Mouse (Mus musculus) layer of hippocampus, postnatal 14 days (tissue): ENCODE measurements around the gene Caml. TPM values are rescaled to one million over a fixed set of nuclear protein-coding genes. Genes with fewer than 3 reads are reported as not detected.

Experiments
- DNase-seq, 2 experiments: peaks; one replicate each; pipeline ENCODE4 v3.0.0; 2021 to 2022; ENCODE audit warnings: low spot score in 2 of 2, mixed read lengths in 1 of 2
- total RNA-seq, 2 experiments: library from RNA; stranded (reverse); gene quantifications; 2 replicates each; pipeline ENCODE4 v1.2.3; 2021

Gene Caml
- total RNA-seq, 2 experiments from 2014 or later: 48.7 TPM

DNA sequence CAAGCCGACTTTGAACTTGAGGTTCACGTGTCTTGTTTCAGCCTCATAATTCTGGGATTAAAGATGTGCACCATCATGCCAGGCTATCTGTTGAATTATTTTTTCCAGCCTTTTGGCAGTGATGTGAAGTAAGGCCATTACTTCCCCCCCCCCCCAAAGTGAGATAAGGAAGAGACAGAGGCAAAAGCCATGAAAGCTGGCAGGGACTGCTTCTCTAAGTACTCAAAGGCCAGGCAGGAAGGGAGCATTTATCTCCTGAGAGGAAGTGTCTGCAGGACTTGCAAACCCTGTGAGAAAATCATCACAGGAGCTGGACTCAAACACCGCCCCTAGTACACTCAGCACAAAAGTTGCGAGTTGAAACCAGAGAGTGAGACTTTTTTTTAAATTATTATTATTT lies 3.5 kb upstream of the Caml start:
- no peak for DNase-seq

DNA sequence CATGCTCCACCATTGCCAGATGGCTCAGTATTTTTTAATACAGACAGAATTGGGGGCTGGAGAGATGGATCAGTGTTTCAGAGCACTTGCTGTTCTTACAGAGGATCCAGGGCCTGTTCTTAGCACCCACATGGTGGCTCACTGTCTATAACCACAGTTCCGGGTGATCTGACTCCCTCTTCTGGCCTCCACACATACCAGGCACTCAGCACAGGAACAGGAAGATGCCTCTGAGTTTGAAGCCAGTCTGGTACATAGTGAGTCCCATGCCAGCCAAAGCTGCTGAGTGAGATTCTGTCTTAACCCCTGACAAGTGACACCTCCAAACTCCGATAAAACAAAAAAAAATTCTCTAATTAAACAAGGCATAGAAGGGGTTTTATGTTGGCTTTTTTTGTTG lies 2.5 kb upstream of the Caml start:
- no peak for DNase-seq

- DNase-seq: peak in 1 of 2 experiments; percentile 39
These were observed 603 bp upstream of the Caml start for GRCm38 (mm10) chr13:55622156-55622648.

- DNase-seq: peak; percentile 83 to 87
These were observed 11.9 kb downstream of the Caml start, which contains the start of gene Ddx46 for GRCm38 (mm10) chr13:55634639-55635127. TSS of gene Ddx46 (plus strand) at chr13:55635027.

DNA sequence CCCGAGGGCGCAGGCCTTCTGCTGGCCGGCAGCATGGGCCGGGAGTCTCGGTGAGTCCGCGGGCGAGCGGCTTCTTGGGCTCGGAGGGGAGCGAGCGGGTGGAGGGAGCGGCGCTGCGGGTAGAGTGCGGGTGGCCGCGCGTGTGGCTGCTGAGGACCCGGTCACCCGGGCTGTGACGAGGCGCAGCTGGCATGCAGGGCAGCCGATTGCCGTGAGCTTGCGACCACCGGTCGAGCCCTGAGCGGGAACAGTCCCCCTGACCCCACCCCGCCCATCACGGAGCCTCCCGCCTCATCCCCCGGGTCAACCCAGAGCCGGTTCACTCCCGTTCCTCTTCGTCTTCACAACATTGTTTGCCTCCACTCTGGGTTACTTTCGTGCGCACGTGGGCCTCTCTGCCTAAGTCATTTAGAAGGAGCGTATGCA lies 12.4 kb downstream of the Caml start:
- no peak for DNase-seq

- no peak for DNase-seq
These were observed 13.6 kb downstream of the Caml start for GRCm38 (mm10) chr13:55636185-55636983.

GRCm38 (mm10) chr13:55640480-55640879 lies 17.7 kb downstream of the Caml start:
- DNase-seq: peak; percentile 70 to 81

DNA sequence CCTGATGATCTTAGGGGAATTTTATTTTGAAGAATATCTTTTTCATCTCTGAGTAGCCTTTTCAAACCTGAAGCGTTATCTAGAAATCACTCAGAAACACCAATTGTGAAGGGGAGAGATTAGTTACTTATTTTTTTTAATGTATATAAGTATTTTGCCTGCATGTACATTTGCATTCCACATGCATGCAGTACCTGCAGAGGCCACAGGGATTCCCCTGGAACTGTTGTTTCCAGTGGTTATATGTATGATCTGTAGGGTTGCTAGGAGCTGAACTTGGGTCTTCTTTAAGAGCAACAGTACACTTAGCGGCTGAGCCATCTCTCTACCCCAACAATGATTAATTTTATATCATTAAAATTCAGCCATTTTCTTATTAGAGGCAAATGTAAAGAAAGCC lies 21.7 kb downstream of the Caml start:
- DNase-seq: no peak

DNA sequence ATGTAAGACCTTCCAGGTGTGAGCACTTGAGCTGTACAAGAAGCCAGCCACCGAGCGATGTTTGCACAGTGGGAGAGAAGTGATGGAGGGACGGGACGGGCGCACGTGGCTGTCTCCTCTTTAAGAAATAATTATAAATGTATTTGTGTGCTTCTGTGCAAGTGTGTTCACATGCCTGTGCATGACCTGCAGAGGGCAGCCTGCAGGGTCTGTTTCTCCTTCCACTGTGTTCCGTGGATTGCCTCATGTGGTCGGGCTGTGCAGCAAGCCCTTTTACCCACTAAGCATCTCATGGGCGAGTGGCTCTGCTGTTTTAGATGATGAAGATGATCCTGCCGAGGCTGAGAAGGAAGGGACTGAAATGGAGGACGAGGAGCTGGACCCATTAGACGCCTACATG lies 27.3 kb downstream of the Caml start:
- no peak for DNase-seq

DNA sequence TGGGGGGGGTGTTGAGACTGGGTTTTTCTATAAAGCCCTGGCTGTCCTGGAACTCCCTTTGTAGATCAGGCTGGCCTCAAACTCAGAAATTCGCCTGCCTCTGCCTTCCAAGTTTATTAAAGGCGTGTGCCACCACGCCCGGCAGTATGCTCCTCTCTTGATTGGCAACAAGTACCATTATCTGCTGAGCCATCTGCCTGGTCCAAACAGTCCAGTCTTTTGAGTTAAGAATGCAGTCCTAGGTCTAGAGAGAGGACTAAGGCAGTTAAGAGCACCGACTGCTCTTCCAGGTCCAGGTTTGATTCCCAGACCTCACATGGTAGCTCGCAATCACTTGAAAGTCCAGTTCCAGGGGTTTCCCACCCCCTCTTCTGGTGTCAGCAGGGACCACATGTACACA lies 28.2 kb downstream of the Caml start:
- no peak for DNase-seq

GRCm38 (mm10) chr13:55668550-55668949 lies 45.7 kb downstream of the Caml start:
- no peak for DNase-seq

DNA sequence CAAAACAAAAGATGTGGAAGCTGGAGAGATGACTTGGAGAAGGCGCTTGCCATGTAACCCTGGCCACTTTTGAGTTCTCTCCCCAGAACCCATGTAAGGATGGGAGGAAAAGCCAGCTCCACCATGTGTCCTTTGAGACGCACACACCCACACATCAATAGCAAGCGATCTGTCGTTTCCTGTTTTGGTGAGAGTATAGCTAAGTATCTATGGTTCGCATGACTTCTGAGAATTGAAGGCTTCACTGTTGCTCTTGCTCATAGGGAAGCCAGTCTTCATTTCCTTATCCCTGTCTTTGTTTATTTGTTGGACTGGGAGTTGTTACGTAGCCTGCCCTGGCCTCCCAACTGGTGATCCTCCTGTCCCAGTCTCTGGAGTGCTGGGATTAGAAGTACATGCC lies 49.9 kb downstream of the Caml start:
- no peak for DNase-seq

GRCm38 (mm10) chr13:55677364-55677763 lies 54.6 kb downstream of the Caml start:
- DNase-seq: no peak

Other genes with a start within 250 kb of the Caml start
- gene Slc34a1, start 224.8 kb upstream of the Caml start, total RNA-seq: not detected
- gene Pfn3, start 207.8 kb upstream of the Caml start, total RNA-seq: not detected
- under 1 TPM; 0.32 to 0.69 TPM for gene F12, start 196.2 kb upstream of the Caml start, total RNA-seq
- gene Grk6, start 177.9 kb upstream of the Caml start, total RNA-seq: 10 to 100 TPM; 74.2 to 76.8 TPM
- gene Prr7, start 158.7 kb upstream of the Caml start, total RNA-seq: 10 to 100 TPM; 89.9 to 92.7 TPM
- gene Dbn1, start 134.9 kb upstream of the Caml start, total RNA-seq: 100 to 1,000 TPM; 335 to 353 TPM
- 10 to 100 TPM; 69.4 to 78.9 TPM for gene Pdlim7, start 109.3 kb upstream of the Caml start, total RNA-seq
- 1 to 10 TPM; 6.7 to 7.9 TPM for gene Dok3, start 93.7 kb upstream of the Caml start, total RNA-seq
- gene Ddx41, start 86.3 kb upstream of the Caml start, total RNA-seq: 10 to 100 TPM; 44.8 to 47.0 TPM
- 10 to 100 TPM; 64.8 to 67.7 TPM for gene Fam193b, start 51.9 kb upstream of the Caml start, total RNA-seq
- gene Tmed9, start 49.3 kb upstream of the Caml start, total RNA-seq: 100 to 1,000 TPM; 132 to 133 TPM
- 10 to 100 TPM; 22.5 to 22.8 TPM for gene B4galt7, start 23.1 kb upstream of the Caml start, total RNA-seq
- 10 to 100 TPM; 46.0 to 50.8 TPM for gene Ddx46, start 12.0 kb downstream of the Caml start, total RNA-seq
- gene B230219D22Rik, start 70.1 kb downstream of the Caml start, total RNA-seq: 10 to 100 TPM; 79.5 to 82.6 TPM
- 10 to 100 TPM; 63.3 to 67.4 TPM for gene Txndc15, start 91.6 kb downstream of the Caml start, total RNA-seq
- gene Pcbd2, start 104.4 kb downstream of the Caml start, total RNA-seq: 10 to 100 TPM; 27.2 to 33.4 TPM
- gene Catsper3, start 161.6 kb downstream of the Caml start, total RNA-seq: under 1 TPM; 0.25 to 0.29 TPM
- gene Pitx1, start 213.2 kb downstream of the Caml start, total RNA-seq: not detected